Mouse (Mus musculus): ENCODE measurements around the gene Abr.

The Abr gene

GRCm38 (mm10) chr11:76622152-76622565 is at the start of gene Abr:
Gene Abr (minus strand): TSS chr11:76622314.
- no peak for DNase-seq (ENCODE audit: extremely low read depth, low read depth, low spot score)

GRCm38 (mm10) chr11:76667807-76668206 is 45.7 kb upstream of the Abr start:
- DNase-seq (ENCODE audit: extremely low read depth, low read depth, low spot score) = no peak

- DNase-seq (ENCODE audit: extremely low read depth, low read depth, low spot score) = no peak
Measured at GRCm38 (mm10) chr11:76666002-76666649, 44.0 kb upstream of the Abr start.

GRCm38 (mm10) chr11:76661790-76662468 is 39.8 kb upstream of the Abr start:
- DNase-seq (ENCODE audit: extremely low read depth, low read depth, low spot score) = no peak

- DNase-seq (ENCODE audit: extremely low read depth, low read depth, low spot score) = no peak
Measured at GRCm38 (mm10) chr11:76659138-76659930, 37.2 kb upstream of the Abr start.

- no peak for DNase-seq (ENCODE audit: extremely low read depth, low read depth, low spot score)
Measured at GRCm38 (mm10) chr11:76657450-76657970, 35.4 kb upstream of the Abr start.

GRCm38 (mm10) chr11:76655106-76655505 is 33.0 kb upstream of the Abr start:
- no peak for DNase-seq (ENCODE audit: extremely low read depth, low read depth, low spot score)

GRCm38 (mm10) chr11:76652838-76653334 is 30.8 kb upstream of the Abr start:
- no peak for DNase-seq (ENCODE audit: extremely low read depth, low read depth, low spot score)

GRCm38 (mm10) chr11:76650862-76651560 is 28.9 kb upstream of the Abr start:
- no peak for DNase-seq (ENCODE audit: extremely low read depth, low read depth, low spot score)

GRCm38 (mm10) chr11:76647500-76647899 is 25.4 kb upstream of the Abr start:
- DNase-seq (ENCODE audit: extremely low read depth, low read depth, low spot score) = no peak

DNA sequence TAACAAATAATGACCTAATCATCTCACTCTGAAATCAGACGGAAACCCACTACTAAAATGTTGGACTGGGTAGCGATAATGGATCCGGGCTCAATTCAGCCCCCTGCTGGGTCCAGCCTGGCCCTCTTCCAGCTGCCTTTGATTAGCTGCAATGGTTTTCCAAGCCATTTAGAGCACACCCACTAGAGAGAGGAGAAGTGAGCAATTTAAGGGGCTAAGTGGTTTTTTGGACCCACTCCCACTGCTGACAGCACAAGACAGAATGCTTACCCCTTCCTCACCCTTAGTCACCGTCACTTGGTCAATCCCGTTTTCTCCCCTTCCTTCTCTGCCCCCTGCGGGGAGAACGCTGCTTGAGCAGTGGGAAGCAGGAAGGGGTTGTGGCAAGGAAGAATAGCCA is 24.9 kb upstream of the Abr start:
- no peak for DNase-seq (ENCODE audit: extremely low read depth, low read depth, low spot score)

- DNase-seq (ENCODE audit: extremely low read depth, low read depth, low spot score) = no peak
Measured at GRCm38 (mm10) chr11:76645955-76646354, 23.8 kb upstream of the Abr start.

DNA sequence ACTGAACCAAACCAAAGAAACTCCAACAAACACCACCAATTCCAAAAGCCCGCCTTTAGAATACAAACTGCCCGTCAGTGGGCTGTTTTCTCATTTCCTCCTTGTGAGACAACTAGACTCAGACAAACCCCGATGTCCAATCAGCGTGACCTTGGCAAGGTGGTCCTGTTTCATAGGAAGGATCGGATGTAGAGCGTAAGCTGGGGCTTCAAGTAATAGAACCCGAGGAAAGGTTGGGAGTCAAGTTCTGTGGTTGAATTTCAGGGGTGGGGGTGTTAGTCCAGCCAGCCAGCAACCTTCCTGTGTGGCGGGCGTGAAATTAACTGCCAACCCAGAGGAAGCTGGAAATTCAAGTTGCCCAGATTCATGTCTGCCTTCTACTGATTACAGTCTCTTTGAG is 22.9 kb upstream of the Abr start:
- DNase-seq (ENCODE audit: extremely low read depth, low read depth, low spot score) = no peak

GRCm38 (mm10) chr11:76644257-76644656 is 22.1 kb upstream of the Abr start:
- no peak for DNase-seq (ENCODE audit: extremely low read depth, low read depth, low spot score)

DNA sequence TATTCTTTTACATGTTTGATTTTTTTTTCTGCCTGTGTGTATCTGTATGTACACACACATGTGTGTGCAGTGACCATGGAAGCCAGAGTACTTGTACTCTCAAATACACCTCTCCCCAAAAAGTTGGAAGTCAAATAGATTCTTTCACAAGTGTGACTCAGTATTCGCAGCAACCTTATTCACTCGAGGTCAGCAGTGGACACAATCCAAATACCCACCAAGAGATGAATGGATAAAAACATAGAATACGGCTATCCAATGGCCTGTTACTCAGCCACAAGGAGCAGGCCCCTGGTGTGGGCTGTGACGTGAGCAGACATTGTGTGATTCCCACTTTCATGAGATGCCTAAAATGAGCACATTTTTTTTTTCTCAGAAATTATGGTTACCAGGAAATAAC is 18.1 kb upstream of the Abr start:
- no peak for DNase-seq (ENCODE audit: extremely low read depth, low read depth, low spot score)

DNA sequence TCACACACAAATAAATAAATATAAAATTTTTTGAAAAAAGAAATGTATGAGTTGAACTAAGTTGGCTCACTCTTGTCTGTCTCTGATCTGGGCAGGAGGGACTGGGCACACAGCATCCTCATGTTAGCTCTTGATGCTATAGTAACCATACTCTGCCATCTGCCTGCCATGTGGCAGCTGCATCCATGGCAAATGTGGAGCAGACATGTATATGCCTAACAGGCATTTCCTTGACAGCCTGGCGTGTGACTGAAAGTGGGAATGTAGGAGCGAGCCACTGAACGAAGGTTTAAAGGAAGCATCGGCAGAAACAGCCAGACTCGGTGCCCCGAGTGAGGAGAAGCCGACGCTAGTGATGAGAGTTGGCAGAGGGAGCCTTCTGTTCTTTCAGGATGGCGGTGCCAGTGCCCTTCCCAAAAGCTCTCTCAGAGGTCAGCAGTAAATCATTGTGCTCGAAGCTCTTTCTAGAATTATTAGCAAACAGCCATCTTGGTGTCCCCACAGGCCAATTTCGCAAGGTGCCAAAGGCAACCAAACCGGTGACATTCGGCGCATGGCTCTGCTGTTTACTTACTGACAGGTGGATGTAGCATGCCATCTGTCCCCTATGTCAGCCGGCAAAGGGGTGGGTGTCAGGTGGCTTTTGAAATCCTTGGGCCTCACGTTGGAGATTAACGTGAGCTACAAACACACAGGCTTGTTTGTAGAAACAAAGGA is 17.3 kb upstream of the Abr start:
- no peak for DNase-seq (ENCODE audit: extremely low read depth, low read depth, low spot score)

DNA sequence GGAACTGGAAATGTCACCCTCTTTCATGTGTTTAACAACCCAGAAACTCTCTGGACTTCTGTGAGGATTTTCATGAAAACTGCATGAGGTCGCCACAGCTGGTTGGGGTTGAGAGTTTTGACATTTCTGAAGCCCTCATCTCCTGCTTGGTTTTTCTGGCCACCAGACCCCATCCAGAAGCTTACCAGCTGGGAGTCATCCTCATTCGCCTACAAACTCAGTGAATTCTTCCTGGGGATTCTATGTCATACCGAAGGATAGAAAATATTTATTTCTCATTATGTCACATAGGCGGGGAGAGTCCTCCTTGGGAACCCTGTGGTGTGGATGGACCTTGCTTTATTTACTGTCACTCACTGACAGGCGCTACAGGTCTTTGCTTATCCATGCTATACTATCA is 8.4 kb upstream of the Abr start:
- no peak for DNase-seq (ENCODE audit: extremely low read depth, low read depth, low spot score)

- no peak for DNase-seq (ENCODE audit: extremely low read depth, low read depth, low spot score)
Measured at GRCm38 (mm10) chr11:76630023-76630422, 7.9 kb upstream of the Abr start.

DNA sequence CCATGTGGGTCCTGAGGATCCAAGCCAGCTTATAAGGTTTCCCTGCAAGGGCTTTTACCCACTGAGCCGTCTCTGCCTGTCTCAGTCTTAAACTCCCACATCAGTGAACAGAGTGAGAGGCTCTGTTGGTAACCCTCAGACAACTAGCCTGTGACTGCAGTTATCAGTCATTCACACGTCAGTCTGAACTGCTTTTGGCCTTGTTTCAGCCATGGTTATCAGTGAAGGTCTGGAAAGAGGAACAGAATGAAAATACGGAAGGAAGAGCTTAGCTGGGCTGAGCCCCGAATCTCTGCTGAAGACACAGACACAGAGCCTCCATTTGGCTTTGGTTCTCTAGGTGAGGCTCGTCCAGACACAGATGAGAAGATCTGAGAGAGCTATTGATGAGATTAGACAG is 6.5 kb upstream of the Abr start:
- DNase-seq (ENCODE audit: extremely low read depth, low read depth, low spot score) = no peak

- no peak for DNase-seq (ENCODE audit: extremely low read depth, low read depth, low spot score)
Measured at GRCm38 (mm10) chr11:76624881-76625280, 2.8 kb upstream of the Abr start.
